Mouse (Mus musculus) testis, postnatal 14 days (tissue): ENCODE data around the gene Gemin7.
"Not testable (repeated sequence)": the region's sequence is repeated elsewhere in the genome, so short reads cannot be mapped to it uniquely, and the experiment has no call there.

Experiments used
- DNase-seq: peaks from one replicate; pipeline ENCODE4 v3.0.0; 2021; ENCODE audit warnings: low spot score

Gene Gemin7

DNA sequence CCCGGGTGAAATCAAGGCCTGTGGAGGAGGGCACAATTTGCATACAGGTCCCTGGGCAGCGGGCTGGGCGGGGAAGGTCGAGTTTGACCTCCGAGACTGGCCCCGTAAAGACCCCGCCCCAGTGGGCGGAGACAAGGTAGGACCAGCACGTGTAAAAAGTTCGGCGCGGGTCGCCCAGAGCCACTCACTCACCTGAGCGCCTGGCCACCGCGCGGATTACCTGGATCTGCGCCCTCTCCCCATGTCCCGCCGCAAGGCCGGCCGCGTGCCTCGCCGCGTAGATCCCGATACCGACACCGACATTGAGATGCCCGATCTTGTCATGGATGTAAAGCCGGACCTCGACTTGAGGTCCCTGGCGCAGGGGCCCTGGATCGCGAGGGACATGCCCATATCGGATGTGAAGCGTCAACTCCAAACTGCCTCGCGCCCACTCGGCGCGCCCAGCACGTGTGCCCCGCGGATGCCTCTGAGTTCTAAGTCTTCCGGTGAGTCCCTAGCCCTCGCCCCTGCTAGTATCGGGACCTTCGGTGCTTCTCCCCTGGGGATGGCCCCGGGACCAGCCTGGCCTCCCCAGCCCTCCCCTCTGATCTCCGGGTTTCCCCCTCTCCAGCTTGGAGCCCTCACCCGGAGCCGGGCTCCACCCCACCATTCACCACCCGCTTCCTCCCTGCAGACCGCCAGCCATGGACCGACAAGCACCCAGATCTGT, at the start of gene Gemin7, which contains the start of gene Zfp296:
TSS of gene Gemin7 (minus strand) at position 455 of the 712 bp plus-strand sequence.
TSS of gene Zfp296 (plus strand) at position 147 of the 712 bp plus-strand sequence.
- no peak for DNase-seq

DNA sequence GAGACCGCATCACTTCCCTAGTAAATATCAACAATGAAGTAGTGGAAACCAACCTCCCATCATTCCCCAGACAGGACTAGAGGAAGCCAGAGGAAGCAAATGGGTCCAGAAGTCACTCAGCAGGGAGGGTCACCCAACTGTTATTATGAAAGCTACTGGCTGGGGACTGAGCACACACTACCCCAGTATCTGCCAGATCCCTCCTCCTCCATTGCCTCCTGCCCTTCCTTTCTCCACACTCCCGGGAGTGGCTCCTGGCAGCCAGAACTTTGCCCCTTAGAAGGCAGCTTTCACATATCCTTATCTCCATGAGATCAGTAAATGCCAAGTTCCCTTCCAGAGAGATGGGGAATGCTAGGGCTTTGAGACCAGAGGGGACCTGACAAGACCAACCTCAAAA, 46.0 kb upstream of the Gemin7 start:
- DNase-seq: no peak

DNA sequence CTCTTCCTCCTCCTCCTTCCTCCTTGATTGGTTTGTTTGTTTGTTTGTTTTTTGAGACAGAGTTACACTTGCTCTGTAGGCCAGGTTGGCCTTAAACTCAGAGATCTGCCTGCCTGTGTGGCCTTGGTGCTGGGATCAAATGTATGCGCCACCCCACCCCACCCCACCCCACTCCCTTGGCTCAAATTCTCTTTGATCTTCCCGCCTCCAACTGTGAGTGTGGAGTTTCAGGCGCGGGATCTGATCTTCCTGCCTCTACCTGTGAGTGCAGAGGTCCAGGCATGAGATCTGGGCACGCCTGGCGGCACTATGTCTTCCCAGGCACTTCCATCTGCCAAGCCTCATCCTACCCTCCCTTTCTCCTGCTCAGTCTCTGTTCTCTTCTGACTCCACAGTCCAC, 44.8 kb upstream of the Gemin7 start:
- DNase-seq: no peak

DNA sequence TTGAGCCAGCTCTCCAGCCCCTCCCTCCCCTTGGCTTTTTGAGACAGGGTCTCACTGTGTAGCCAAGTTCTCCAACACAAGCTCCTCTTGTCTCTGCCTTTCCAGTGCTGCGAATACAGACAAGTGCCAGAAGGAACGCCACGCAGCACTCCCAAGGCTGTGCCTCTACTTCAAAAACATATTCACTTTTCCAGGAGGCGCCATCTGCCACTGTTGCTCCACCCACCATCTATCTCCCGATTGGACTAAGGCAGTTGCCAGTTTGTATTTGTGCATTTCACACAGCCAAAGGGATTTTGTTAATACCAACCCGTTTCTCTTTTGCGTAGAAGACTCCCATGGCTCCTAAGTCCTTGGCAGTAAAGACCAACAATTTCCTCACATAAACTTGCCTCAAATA, 43.4 kb upstream of the Gemin7 start:
- DNase-seq: no peak

DNA sequence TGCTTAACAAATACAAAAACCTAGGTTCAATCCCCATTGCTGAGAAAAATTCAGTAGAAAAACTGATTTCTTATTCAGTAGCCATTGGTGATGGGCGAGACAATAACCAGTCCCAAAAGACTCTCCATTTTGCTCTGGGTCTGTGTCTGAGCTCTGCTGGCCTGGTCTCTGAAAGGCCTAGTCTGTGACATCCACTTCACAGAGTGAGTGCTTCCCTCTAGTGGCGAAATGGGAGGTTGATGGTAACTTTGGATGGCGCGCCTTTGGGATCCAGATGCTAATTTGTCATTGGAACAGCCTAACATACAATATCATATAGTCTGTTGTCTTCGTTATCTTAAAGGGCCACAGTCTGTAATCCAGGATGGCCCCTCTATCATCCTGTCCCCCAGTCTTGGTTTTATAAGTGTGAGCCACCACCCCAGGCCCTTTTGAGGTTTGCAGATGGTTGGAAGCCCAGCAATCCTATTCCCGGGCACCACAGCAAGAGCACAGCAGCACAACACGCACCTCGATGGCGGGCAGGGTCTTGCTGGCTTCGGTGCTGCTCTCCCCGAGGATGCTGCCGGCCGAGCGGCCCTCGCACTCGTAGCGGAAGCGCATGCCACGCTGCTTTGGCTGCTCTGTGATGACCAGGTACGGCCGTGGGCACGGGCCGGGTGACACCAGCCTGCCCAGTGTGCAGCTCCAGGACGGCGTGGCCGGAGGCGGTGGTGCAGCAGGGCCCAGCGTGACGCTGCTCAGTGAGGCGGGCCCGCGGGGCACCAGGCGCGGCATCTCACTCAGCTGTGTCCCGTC, 41.8 kb upstream of the Gemin7 start:
- peak; percentile 58 for DNase-seq

DNA sequence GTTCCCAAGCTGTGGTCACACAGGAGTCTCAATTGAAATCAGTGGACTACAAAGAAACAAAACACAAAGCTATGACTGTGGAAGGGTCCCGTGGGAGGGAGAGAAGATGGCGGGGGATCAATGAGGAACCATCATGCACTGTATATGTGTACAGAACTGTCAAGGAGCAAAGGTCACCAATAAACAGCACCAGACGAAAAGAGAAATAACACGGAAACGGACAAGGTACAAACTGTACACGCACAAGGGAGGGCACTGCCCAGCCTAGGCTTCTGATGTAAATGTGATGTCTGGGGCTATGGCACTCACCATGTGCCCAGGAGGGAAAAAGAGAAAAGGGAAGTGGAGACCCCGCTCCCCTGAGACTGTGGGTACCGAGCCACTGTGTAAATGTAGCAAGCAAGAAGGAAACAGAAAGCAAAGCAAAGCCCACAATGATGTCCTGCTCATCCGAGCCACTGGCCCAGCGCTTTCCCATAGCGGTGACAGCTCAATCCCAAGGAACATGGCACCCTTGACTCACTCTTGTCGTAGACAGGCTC, 37.7 kb upstream of the Gemin7 start:
- DNase-seq: no peak

DNA sequence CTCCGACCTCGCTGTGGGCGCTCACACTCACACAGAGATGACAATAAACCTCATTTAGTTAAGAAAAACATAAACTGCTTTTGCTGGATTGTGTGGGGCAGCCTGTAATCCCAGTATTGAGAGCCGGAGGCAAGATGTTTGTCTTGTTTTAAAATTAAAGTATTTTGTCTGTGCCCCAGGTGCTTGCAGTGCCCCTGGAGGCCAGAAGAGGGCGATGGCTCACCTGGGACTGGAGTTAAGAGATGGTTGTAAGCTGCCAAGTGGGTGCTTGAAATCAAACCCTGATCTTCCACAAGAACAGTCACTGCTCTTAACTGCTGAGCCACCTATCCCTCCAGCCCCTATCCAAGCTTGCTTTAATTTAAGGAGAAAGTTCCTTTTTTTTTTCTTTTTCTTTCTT, 33.6 kb upstream of the Gemin7 start:
- DNase-seq: no peak

DNA sequence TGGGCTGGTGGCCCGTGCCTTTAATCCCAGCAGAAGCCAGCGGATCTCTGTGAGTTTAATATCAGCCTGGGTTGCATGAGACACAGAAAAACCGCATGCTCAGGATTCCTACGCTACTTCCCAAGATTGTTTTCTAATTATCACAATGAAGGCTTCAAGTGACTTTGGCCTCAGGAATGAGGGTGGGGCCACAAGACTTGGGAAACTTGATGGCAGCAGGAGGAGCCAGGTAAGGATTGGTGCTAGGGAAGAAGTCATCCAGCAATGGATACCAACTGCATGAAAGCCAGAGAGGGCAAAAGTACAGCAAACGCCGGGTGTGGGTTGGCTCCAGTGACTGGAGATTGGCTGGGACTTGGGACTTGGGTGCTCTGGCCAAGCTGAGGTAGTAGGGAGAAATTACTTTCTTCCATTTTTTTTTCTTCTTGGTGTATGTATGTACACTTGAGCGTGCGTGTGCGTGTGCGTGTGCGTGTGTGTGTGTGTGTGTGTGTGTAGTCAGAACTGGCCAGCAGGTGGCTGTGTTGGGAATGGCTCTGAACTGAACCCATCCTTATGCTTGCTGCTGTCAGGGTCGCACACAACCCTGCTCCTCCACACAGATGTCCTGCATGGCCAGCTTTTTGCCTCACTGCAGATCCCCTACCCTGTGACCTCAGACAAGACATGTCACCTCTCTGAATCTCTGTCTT, 32.4 kb upstream of the Gemin7 start:
- DNase-seq: no peak

DNA sequence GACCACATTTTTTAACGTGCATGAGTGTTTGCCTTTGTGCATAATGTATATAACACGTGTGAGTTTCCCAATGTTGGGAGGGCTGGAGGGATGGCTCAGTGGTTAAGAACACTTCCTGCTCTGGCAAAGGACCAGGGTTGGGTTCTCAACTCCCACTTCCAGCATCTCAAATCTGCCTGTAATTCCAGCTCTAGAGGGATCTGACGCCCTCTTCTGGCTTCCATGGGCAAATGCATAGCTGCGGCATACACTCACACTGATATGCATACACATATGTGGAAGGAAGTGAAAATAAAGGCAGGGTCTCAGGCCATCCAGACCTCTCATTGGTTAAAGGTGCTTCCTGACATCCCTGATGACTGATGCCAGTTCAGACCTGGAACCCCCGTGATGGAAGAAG, 29.9 kb upstream of the Gemin7 start:
- no peak for DNase-seq

DNA sequence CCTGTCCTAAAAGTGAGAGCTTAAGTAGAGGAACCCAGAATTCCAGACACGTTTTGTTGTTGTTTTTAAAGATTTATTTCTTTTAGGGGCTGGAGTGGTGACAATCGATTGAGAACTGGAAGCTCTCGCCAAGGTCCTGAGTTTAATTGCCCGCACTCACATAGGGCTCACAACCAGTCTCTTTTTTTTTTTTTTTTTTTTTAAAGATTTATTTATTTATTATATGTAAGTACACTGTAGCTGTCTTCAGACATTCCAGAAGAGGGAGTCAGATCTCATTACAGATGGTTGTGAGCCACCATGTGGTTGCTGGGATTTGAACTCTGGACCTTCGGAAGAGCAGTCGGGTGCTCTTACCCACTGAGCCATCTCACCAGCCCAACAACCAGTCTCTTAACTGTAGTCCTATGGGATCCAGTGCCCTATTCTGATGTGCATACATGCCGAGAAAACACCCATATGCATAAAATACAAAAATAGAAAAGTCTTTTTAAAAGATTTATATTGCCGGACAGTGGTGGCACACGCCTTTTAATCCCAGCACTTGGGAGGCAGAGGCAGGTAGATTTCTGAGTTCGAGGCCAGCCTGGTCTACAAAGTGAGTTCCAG, 27.3 kb upstream of the Gemin7 start:
- DNase-seq: not testable (repeated sequence)

DNA sequence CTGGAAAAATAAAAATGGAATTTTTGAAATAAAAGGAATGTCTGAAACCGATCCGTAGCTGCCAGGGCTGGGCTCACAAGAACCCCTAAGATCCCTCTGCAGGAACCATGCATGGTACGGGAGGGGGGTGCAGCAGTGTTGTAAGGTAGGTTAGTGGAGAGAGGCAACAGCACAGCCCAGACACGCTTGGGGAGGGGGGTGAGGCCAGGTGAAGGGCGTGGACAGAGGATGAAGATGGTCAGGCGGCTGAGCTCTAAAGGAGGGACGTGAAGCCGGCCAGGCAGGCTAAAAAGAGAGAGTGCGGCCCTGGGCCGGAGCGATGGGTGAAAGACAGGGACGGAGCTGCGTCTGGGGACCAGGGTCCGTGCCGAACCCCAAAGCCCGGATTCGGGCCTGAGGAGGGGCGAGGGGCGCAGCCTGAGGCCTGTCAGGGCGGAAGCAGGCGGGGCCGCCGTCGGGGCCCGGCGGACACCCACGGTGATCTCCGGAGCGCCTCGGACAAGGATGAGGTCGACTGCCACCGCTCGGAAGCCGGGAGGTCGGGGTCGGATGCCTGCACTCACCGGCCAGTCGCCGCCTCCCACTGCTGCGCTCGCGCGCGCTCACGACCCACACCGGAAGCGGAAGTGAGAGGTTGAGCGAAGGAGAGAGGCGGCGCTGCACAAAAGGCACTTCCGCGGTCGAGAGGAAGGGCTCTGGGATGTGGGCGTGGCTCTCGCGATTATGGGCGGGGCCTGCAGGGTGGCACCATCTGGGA, 26.6 kb upstream of the Gemin7 start, which contains the start of gene Clasrp:
TSS of gene Clasrp (minus strand) at position 638 of the 757 bp plus-strand sequence.
- DNase-seq: peak; percentile 95

DNA sequence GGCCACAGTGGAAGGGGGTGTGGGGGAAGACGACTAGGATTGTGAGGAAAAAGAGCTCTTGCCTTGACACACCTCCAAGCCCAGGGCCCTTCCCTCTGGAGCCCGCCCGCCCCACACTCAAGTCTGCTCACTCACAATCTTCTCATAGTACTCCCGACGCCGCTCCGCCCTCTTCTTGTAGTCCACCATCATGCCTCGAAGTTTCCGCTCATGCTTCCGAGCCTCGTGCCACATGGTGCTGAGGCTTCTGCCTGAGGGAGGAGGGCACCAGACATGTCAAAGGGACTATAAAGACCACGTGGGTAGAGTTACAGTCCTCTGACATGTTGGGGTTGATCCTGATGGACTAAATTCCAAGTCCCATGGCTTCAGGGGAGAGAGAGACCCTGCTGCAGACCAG, 25.7 kb upstream of the Gemin7 start:
- no peak for DNase-seq

DNA sequence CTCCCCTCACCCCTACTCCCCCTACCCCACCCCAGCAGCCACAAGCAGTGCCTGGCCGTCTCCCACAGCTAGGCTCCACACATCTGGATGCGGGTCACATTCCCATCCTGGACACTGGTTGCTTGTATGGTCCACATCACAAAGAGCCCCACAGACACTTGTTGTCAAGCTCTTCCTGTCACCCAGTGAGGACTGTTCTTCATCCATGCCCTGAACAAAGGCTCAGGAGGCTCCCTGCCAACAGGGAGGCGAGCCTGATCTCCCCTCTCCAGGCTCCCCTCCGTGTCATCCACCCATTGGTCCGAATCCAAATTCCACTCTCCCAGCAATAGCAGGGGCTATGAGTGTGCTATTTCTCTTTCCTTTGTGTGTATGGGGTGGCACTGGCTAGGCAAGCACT, 23.2 kb upstream of the Gemin7 start:
- DNase-seq: peak; percentile 66

DNA sequence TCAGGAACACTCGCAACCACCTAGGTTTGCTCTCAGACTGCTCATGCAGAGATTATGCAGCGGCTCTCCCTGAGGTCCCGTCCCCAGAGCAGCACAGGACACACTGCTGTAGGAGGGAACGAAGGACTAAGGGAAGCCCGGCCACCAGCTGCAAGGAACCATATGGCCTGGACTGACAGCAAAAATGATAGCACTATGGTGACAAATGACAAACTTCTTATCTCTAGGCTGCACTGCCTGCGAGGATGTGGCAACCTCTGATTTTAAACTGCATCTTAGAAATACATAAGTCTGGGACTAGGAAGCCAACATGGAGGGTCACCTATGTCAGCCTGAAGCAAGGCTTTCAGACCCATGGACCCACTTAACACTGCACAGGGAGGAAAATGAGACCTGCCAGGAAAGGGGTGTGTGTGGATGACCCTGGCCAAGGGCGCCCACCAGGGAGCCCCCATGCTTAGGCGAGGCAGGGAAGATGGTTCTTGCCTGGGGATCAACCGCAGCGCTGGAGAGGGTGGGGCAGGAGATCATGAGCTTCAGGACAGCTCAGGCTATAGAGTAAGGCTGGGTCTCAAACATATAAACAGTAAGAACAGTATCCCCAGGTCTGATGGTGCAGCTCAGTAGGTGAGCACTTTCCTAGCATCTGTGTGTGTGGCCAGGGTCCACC, 15.8 kb upstream of the Gemin7 start:
- DNase-seq: no peak

DNA sequence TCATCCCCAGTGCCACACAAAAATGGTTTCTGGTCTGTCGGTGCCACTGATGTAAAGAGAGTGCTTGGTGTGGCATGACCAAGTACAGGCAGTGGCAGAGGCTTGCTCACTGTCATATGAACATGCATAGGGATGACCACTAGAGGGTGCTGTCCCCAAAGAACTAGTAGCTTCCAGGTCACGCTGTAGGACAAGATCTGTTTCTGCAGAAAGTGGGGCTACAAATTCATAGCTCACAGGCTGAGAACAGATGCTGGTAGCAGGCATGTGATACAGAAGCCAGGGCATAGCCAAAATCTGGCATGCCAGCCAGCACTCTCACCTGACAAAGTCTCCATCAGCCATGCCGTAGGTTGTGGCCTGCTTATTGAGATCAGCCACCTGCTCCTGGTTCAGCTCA, 12.5 kb upstream of the Gemin7 start:
- peak; percentile 48 for DNase-seq

DNA sequence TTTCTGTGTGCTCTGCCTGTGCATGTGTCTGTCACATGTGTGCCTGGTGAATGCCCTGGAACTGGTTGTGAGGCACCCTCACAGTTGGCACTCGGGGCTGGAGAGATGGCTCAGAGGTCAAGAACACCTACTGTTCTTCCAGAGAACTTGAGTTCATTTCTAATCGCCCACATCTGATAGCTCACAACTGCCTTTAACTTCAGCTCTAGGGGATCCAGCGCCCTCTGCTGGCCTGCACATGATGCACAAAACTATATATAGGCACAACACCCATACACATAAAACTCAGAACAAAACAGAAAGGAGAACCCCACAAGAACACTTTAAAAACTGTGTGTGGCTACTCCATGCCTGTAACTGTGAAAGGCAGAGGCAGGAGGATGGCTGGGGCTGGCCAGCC, 11.8 kb upstream of the Gemin7 start:
- no peak for DNase-seq

DNA sequence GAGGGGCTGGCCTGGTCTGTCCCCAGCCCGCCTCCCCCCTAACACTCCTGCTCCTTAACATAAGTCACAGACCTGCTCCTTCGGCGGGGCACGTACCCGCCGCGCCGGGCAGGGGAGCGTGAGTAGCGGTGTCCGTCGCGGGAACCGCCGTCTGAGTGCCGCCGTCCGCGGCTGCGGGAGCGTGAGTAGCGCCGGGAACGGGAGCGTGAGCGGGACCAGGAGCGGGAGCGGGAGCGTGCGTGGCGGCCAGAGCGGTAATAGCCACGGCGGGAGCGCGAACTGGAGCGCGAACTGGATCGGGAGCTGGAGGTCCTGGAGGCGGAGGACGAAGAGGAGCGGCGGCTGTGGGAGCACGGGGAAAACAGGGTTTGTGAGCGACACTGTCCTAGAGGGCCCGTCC, 8.9 kb upstream of the Gemin7 start:
- no peak for DNase-seq

DNA sequence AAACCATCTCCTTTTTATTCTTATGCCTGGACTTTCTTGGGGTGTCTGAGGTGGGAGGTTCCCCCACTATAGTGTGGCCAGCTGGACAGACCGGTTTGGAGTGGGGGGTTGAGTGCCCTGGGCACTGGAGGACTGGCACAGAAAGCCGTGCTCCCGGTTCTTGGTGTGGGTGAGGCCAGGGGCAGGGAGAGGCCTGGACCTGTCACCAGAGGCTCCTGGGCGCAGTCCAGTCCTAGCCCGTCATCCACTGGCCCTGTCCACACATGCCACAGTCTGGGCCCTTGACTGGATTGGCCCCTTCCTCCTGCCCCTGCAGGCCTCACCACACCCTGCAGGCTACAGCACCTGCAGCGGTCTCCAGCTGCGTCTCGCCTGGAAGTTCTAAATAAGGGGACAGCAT, 3.2 kb upstream of the Gemin7 start:
- DNase-seq: no peak

DNA sequence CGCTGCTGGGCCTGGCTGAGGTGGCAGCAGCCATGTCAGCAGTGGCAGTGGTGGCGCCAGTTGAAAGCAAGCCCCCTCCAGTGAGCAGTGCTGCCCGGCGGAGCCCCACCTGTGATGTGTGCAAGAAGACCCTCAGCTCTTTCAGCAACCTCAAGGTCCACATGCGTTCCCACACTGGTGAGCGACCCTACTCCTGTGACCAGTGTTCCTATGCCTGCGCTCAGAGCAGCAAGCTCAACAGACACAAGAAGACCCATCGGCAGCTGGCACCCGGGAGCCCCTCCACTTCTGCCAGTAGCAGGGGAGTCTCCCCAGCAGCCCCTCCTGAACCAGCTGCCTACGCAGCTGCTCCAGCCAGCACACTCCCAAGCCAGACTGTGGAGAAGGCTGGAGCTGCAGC, 2.4 kb upstream of the Gemin7 start:
- DNase-seq: no peak

DNA sequence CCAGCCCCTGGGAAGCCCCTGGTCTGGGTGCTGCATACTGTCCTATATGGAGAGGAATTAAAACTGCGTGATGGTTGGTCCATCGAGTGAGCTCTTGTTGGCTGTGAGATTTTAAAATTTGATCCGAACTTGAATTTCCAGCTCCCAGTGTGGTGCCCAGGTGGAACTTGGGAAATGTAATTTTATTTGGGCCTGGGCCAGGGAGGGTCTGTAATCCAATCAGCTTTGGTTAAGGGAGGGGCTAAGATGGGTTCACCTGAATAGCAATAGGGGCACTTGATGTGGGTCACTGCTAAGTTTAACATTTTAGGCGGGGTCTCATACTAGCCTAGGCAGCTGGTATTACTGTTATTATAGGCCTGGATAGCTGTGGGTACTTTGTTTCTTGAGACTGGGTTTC, 1.0 kb upstream of the Gemin7 start:
- no peak for DNase-seq

DNA sequence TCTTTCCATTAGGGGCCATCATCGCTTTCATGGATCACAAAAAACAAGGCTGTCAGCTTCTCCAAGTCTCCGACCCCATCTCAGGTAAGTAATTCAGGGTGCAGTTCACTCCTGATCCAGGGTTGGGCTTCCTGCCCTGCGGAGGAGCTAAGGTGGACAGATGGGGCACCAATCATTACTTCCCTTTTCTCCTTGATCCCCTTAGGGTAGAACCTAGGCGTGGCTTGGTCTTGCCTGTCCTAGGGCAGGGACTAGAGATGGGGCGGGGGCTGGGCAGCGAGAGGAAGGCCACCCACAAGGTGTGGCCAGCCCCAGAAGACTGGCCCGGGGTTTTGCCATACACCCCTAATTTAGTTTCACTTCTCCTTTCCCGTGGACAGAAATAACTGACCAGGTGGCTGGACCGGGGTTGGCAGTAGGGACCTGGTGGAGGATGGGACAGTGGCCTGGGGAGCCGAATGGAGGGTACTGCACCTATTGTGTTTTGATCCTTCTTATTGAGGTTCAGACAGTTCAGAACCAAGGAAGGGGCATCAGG, 551 bp upstream of the Gemin7 start:
- DNase-seq: no peak
